Comparison of ENCODE assay signal across 8 mouse cellular contexts in genomic region chr11:84827901-84828503, GRCm38 (mm10). TPM values are rescaled to one million over a fixed set of nuclear protein-coding genes. Genes with fewer than 3 reads are reported as not detected.
DNase-seq lines count a peak whose midpoint lies in the region; TF ChIP-seq lines count a peak whose summit lies in the region.

No protein-coding gene starts in this region.

- peak overlapping the region; percentile 56 for H3K27ac ChIP-seq in bone marrow macrophage, adult 2 months (ENCODE audit: insufficient read depth, low read depth, low read length)
- peak overlapping the region; percentile 82 for H3K27ac ChIP-seq in hindbrain, embryonic 10.5 days

- peaks cover 39% of the 10 kb centered on the region for H3K36me3 ChIP-seq in hindbrain, embryonic 10.5 days

- H3K9me3 ChIP-seq in hindbrain, embryonic 10.5 days = no peaks in the 10 kb centered on the region

- H3K4me3 ChIP-seq in bone marrow macrophage, adult 2 months (ENCODE audit: insufficient read depth, low read length) = peak overlapping the region; percentile 82
- peak overlapping the region; percentile 76 for H3K4me3 ChIP-seq in hindbrain, embryonic 10.5 days

- peaks cover 12% of the 10 kb centered on the region for H3K4me1 ChIP-seq in bone marrow macrophage, adult 2 months (ENCODE audit: control insufficient read depth, insufficient read depth, low read length)
- H3K4me1 ChIP-seq in hindbrain, embryonic 10.5 days (replicated peaks) = peaks cover 28% of the 10 kb centered on the region

- no peak for TF ChIP-seq POLR2A in bone marrow macrophage, adult 2 months (IDR thresholded peaks at IDR 0.05; ENCODE audit: borderline replicate concordance, low read depth, low read length)

- TF ChIP-seq CTCF in bone marrow macrophage, adult 2 months (IDR thresholded peaks at IDR 0.05; ENCODE audit: low read depth, low read length) = no peak

- intact Hi-C loops in heart, postnatal 25 days (cut with DNase I) = loop anchor here (2.0 kb wide), 1 partner anchor 43 kb away; the partner anchor contains the start of gene Ggnbp2
- intact Hi-C loops in left cerebral cortex, postnatal 14 days (cut with DNase I) = no loop called here

- 44% methylated on average over 3 of the region's 3 CpGs for whole genome bisulfite sequencing in hindbrain, embryonic 10.5 days

- no peaks in the 10 kb centered on the region for H3K27me3 ChIP-seq in hindbrain, embryonic 10.5 days (ENCODE audit: insufficient read depth, poor library complexity, severe bottlenecking)

- DNase-seq in heart, adult 11 months = peak; percentile 96
- DNase-seq in heart, postnatal 25 days (ENCODE audit: low spot score) = no peak
- DNase-seq in hindbrain, embryonic 10.5 days (ENCODE audit: low spot score) = no peak
- peak; percentile 13 for DNase-seq in lung, postnatal 36 days
- DNase-seq in gastrocnemius, adult 18-20 months (ENCODE audit: low spot score) = no peak
- no peak for DNase-seq in left cerebral cortex, postnatal 14 days (ENCODE audit: low spot score in 2 of 2)
- DNase-seq in urinary bladder, postnatal 25 days (ENCODE audit: low spot score) = no peak

RNA-seq across cellular contexts. Expression of gene Dhrs11, which starts 0.8 kb away (rescaled TPM):
- 100 to 1,000 TPM; 106 to 108 TPM for total RNA-seq in heart, postnatal 25 days (2021)
- polyA plus RNA-seq in bone marrow macrophage, adult 2 months (2012; ENCODE audit: insufficient read depth, insufficient read length, missing spikeins) = 16.3 and 16.8 TPM in 2 replicates
- 13.1 and 15.1 TPM in 2 replicates for polyA plus RNA-seq in hindbrain, embryonic 10.5 days (2016; fragmentation: Nextera tagmentation; extraction: Ambion mirVana)
- 10 to 100 TPM; 25.5 to 31.0 TPM for total RNA-seq in gastrocnemius, adult 18-20 months (2021)
- 1 to 10 TPM; 7.2 to 7.6 TPM for total RNA-seq in left cerebral cortex, postnatal 14 days (2021)

RNA-seq across cellular contexts. Expression of gene Mrm1, which starts 8.7 kb away (rescaled TPM):
- 10 to 100 TPM; 17.1 to 17.9 TPM for total RNA-seq in heart, postnatal 25 days (2021)
- 6.5 and 7.8 TPM in 2 replicates for polyA plus RNA-seq in bone marrow macrophage, adult 2 months (2012; ENCODE audit: insufficient read depth, insufficient read length, missing spikeins)
- 12.2 and 13.9 TPM in 2 replicates for polyA plus RNA-seq in hindbrain, embryonic 10.5 days (2016; fragmentation: Nextera tagmentation; extraction: Ambion mirVana)
- 1 to 10 TPM; 4.7 to 6.2 TPM for total RNA-seq in gastrocnemius, adult 18-20 months (2021)
- 10 to 100 TPM; 17.0 to 17.2 TPM for total RNA-seq in left cerebral cortex, postnatal 14 days (2021)

RNA-seq across cellular contexts. Expression of gene Ggnbp2, which starts 42.6 kb away (rescaled TPM):
- 10 to 100 TPM; 41.2 to 46.8 TPM for total RNA-seq in heart, postnatal 25 days (2021)
- 88.5 and 105 TPM in 2 replicates for polyA plus RNA-seq in bone marrow macrophage, adult 2 months (2012; ENCODE audit: insufficient read depth, insufficient read length, missing spikeins)
- polyA plus RNA-seq in hindbrain, embryonic 10.5 days (2016; fragmentation: Nextera tagmentation; extraction: Ambion mirVana) = 53.4 and 56.5 TPM in 2 replicates
- 10 to 100 TPM; 31.6 to 32.4 TPM for total RNA-seq in gastrocnemius, adult 18-20 months (2021)
- 10 to 100 TPM; 78.1 to 81.8 TPM for total RNA-seq in left cerebral cortex, postnatal 14 days (2021)

RNA-seq across cellular contexts. Expression of gene Myo19, which starts 51.9 kb away (rescaled TPM):
- total RNA-seq in heart, postnatal 25 days (2021) = 1 to 10 TPM; 5.7 to 7.3 TPM
- polyA plus RNA-seq in bone marrow macrophage, adult 2 months (2012; ENCODE audit: insufficient read depth, insufficient read length, missing spikeins) = 1.9 and 2.3 TPM in 2 replicates
- 9.9 and 11.3 TPM in 2 replicates for polyA plus RNA-seq in hindbrain, embryonic 10.5 days (2016; fragmentation: Nextera tagmentation; extraction: Ambion mirVana)
- 1 to 10 TPM; 1.4 to 2.4 TPM for total RNA-seq in gastrocnemius, adult 18-20 months (2021)
- 10 to 100 TPM; 12.3 to 12.8 TPM for total RNA-seq in left cerebral cortex, postnatal 14 days (2021)

RNA-seq across cellular contexts. Expression of gene Pigw, which starts 52.1 kb away (rescaled TPM):
- total RNA-seq in heart, postnatal 25 days (2021) = 1 to 10 TPM; 5.4 to 6.4 TPM
- 2.6 and 4.0 TPM in 2 replicates for polyA plus RNA-seq in bone marrow macrophage, adult 2 months (2012; ENCODE audit: insufficient read depth, insufficient read length, missing spikeins)
- 2.6 and 2.7 TPM in 2 replicates for polyA plus RNA-seq in hindbrain, embryonic 10.5 days (2016; fragmentation: Nextera tagmentation; extraction: Ambion mirVana)
- total RNA-seq in gastrocnemius, adult 18-20 months (2021) = 1 to 10 TPM; 3.8 to 5.9 TPM
- 1 to 10 TPM; 7.5 to 9.5 TPM for total RNA-seq in left cerebral cortex, postnatal 14 days (2021)

Comparison
In these comparisons a context has a peak if more than half of its experiments do, and no peak if none do; other contexts are left out.
1. DNase-seq: peak in heart, adult 11 months (single experiment) and lung, postnatal 36 days (single experiment); none in heart, postnatal 25 days (single experiment), hindbrain, embryonic 10.5 days (single experiment), gastrocnemius, adult 18-20 months (single experiment), left cerebral cortex, postnatal 14 days (0 of 2) and urinary bladder, postnatal 25 days (single experiment).